Mouse (Mus musculus) embryonic facial prominence, embryonic 14.5 days (tissue): Measurements from ENCODE around the gene Usp18. TPM values are rescaled to one million over a fixed set of nuclear protein-coding genes. Genes with fewer than 3 reads are reported as not detected.

Experiments
- ATAC-seq: fragments of 200-750 bp; cut with Nextera tagmentation; 2 replicates; pipeline ENCODE4 v1.8.0; 2017; ENCODE audit warnings: low read depth, moderate number of reproducible peaks, moderate TSS enrichment
- DNase-seq: peaks from one replicate; pipeline ENCODE4 v3.0.0-alpha.2; 2015; ENCODE audit warnings: low spot score
- H3K27ac ChIP-seq: fragments of 300-500 bp; sonication (generic); replicated peaks from 2 replicates; pipeline ENCODE4 v1.5.1; 2014; ENCODE audit warnings: low read depth, mild to moderate bottlenecking, low read length, moderate library complexity
- H3K27me3 ChIP-seq: fragments of 300-500 bp; sonication (generic); replicated peaks from 2 replicates; pipeline ENCODE4 v1.6.1; 2014; ENCODE audit warnings: low read length; ENCODE audit not compliant: control insufficient read depth, insufficient read depth
- H3K36me3 ChIP-seq: fragments of 300-500 bp; sonication (generic); 2 replicates; pipeline ENCODE4 v1.6.1; 2014; ENCODE audit warnings: low read length, mixed read lengths; ENCODE audit not compliant: control insufficient read depth, insufficient read depth
- H3K4me1 ChIP-seq: fragments of 300-500 bp; sonication (generic); 2 replicates; pipeline ENCODE4 v1.6.1; 2014; ENCODE audit warnings: antibody characterized with exemption, low read length; ENCODE audit not compliant: control insufficient read depth, insufficient read depth
- H3K4me2 ChIP-seq: fragments of 300-500 bp; sonication (generic); 2 replicates; pipeline ENCODE4 v1.6.1; 2014; ENCODE audit warnings: low read depth, mild to moderate bottlenecking, low read length, moderate library complexity, mixed read lengths
- H3K4me3 ChIP-seq: fragments of 300-500 bp; sonication (generic); 2 replicates; pipeline ENCODE4 v1.5.1; 2014; ENCODE audit warnings: low read depth, mild to moderate bottlenecking, low read length
- H3K9ac ChIP-seq: fragments of 300-500 bp; sonication (generic); 2 replicates; pipeline ENCODE4 v1.6.1; 2014; ENCODE audit warnings: low read depth, mild to moderate bottlenecking, low read length, moderate library complexity, mixed read lengths
- H3K9me3 ChIP-seq: fragments of 300-500 bp; sonication (generic); 2 replicates; pipeline ENCODE4 v1.6.1; 2016; ENCODE audit warnings: low read length; ENCODE audit not compliant: control insufficient read depth
- WGBS: fragments of 180-500 bp; shearing (Covaris S2); extraction: QIAGEN DNeasy Blood & Tissue Kit; methylation state at CpG from one replicate; pipeline ENCODE4 v1.1.7; 2014; 5-methylcytosine and 5-hydroxymethylcytosine counted together
- polyA plus RNA-seq: library from polyadenylated mRNA; unstranded; fragments of >200 nt; fragmentation: Nextera tagmentation; extraction: Ambion mirVana; gene quantifications from 2 replicates; pipeline ENCODE4 v1.2.1, GENCODE M21; 2014

Gene Usp18
- polyA plus RNA-seq, 1 experiment from 2014 or later = 2.7 TPM

- H3K36me3 ChIP-seq = no peaks in the 10 kb centered on the region
- no peak for DNase-seq
- 48% methylated on average over 9 of the region's 9 CpGs for WGBS
- H3K4me3 ChIP-seq = no peak overlapping the region
- no peaks in the 10 kb centered on the region for H3K27me3 ChIP-seq
- H3K4me2 ChIP-seq = peak overlapping the region; percentile 44
- no peaks in the 10 kb centered on the region for H3K9me3 ChIP-seq
- no peak for ATAC-seq
- H3K27ac ChIP-seq = no peak overlapping the region
- peaks cover 5% of the 10 kb centered on the region for H3K4me1 ChIP-seq
- H3K9ac ChIP-seq = no peak overlapping the region
These were observed 54.8 kb downstream of the Usp18 start for GRCm38 (mm10) chr6:121300504-121300903.

GRCm38 (mm10) chr6:121303466-121304220, 57.9 kb downstream of the Usp18 start:
- H3K4me3 ChIP-seq = no peak overlapping the region
- ATAC-seq (no peak), DNase-seq (peak; percentile 38)
- H3K36me3 ChIP-seq = no peaks in the 10 kb centered on the region
- no peaks in the 10 kb centered on the region for H3K27me3 ChIP-seq
- no peak overlapping the region for H3K27ac ChIP-seq
- H3K4me1 ChIP-seq = peaks cover 5% of the 10 kb centered on the region
- H3K4me2 ChIP-seq = no peak overlapping the region
- WGBS = 60% methylated on average over 10 of the region's 10 CpGs
- no peaks in the 10 kb centered on the region for H3K9me3 ChIP-seq
- H3K9ac ChIP-seq = no peak overlapping the region

- no peak overlapping the region for H3K27ac ChIP-seq
- H3K9ac ChIP-seq = no peak overlapping the region
- no peak overlapping the region for H3K4me2 ChIP-seq
- no peaks in the 10 kb centered on the region for H3K36me3 ChIP-seq
- H3K4me3 ChIP-seq = no peak overlapping the region
- WGBS = 82% methylated on average over 9 of the region's 9 CpGs
- H3K4me1 ChIP-seq = peaks cover 5% of the 10 kb centered on the region
- ATAC-seq (no peak), DNase-seq (no peak)
- H3K9me3 ChIP-seq = no peaks in the 10 kb centered on the region
- no peaks in the 10 kb centered on the region for H3K27me3 ChIP-seq
These were observed 58.9 kb downstream of the Usp18 start for GRCm38 (mm10) chr6:121304630-121305029.

- Histone ChIP-seq H3K9ac (no peak overlapping the region), H3K4me1 (no peaks in the 10 kb centered on the region; the same call in 1 of the 2 replicates), H3K9me3 (no peaks in the 10 kb centered on the region), H3K36me3 (no peaks in the 10 kb centered on the region), H3K4me2 (no peak overlapping the region), H3K4me3 (no peak overlapping the region), H3K27me3 (no peaks in the 10 kb centered on the region), H3K27ac (no peak overlapping the region)
- no peak for ATAC-seq
- 85% methylated on average over 3 of the region's 3 CpGs for WGBS
- DNase-seq = no peak
These were observed 59.9 kb downstream of the Usp18 start for GRCm38 (mm10) chr6:121305571-121305970.

GRCm38 (mm10) chr6:121310984-121311383, 65.3 kb downstream of the Usp18 start:
- Histone ChIP-seq H3K9me3 (no peaks in the 10 kb centered on the region), H3K4me1 (no peaks in the 10 kb centered on the region), H3K4me3 (no peak overlapping the region), H3K36me3 (no peaks in the 10 kb centered on the region), H3K4me2 (no peak overlapping the region), H3K9ac (no peak overlapping the region), H3K27ac (no peak overlapping the region), H3K27me3 (no peaks in the 10 kb centered on the region)
- 82% methylated on average over 6 of the region's 6 CpGs for WGBS
- no peak for DNase-seq
- ATAC-seq = no peak

- DNase-seq (no peak), ATAC-seq (no peak)
- Histone ChIP-seq H3K4me1 (no peaks in the 10 kb centered on the region), H3K27me3 (no peaks in the 10 kb centered on the region), H3K4me2 (no peak overlapping the region), H3K27ac (no peak overlapping the region), H3K9me3 (no peaks in the 10 kb centered on the region), H3K9ac (no peak overlapping the region), H3K4me3 (no peak overlapping the region), H3K36me3 (no peaks in the 10 kb centered on the region)
- 67% methylated on average over 6 of the region's 6 CpGs for WGBS
These were observed 73.4 kb downstream of the Usp18 start for GRCm38 (mm10) chr6:121319099-121319498.

Other genes with a start within 250 kb of the Usp18 start
- 17.0 and 19.2 TPM in 2 replicates for gene Mical3, start 114.9 kb upstream of the Usp18 start, polyA plus RNA-seq
- gene Pex26, start 62.2 kb upstream of the Usp18 start, polyA plus RNA-seq = 7.6 and 8.9 TPM in 2 replicates
- gene Tuba8, start 35.2 kb upstream of the Usp18 start, polyA plus RNA-seq = 1.9 and 2.3 TPM in 2 replicates
- 10.6 and 11.5 TPM in 2 replicates for gene Slc6a13, start 54.3 kb downstream of the Usp18 start, polyA plus RNA-seq
- gene Slc6a12, start 97.2 kb downstream of the Usp18 start, polyA plus RNA-seq = 0.78 and 1.4 TPM in 2 replicates
- 0.39 and 0.51 TPM in 2 replicates for gene Iqsec3, start 227.8 kb downstream of the Usp18 start, polyA plus RNA-seq